Mouse (Mus musculus): ENCODE measurements around the gene Pkhd1. TPM values are rescaled to one million over a fixed set of nuclear protein-coding genes. Genes with fewer than 3 reads are reported as not detected.
"Not testable (repeated sequence)": the region's sequence is repeated elsewhere in the genome, so short reads cannot be mapped to it uniquely, and the experiment has no call there.

Pkhd1 gene
- polyA plus RNA-seq, 1 experiment from 2014 or later: 0.10 TPM

GRCm38 (mm10) chr1:20301631-20302030 lies 316.2 kb downstream of the Pkhd1 start:
- ATAC-seq: no peak
- Histone ChIP-seq H3K4me3 (ENCODE audit: low read depth, low read length) (no peak overlapping the region), H3K9ac (ENCODE audit: low read depth, low read length) (no peak overlapping the region), H3K27me3 (ENCODE audit: control insufficient read depth, insufficient read depth, low read depth, low read length) (no peaks in the 10 kb centered on the region; the same call in 1 of the 2 replicates), H3K4me1 (ENCODE audit: control insufficient read depth, insufficient read depth, low read length) (peaks cover 11% of the 10 kb centered on the region), H3K9me3 (replicated peaks; ENCODE audit: control insufficient read depth, low read length, poor library complexity, severe bottlenecking) (no peaks in the 10 kb centered on the region), H3K36me3 (ENCODE audit: control insufficient read depth, insufficient read depth, low read length) (no peaks in the 10 kb centered on the region), H3K27ac (ENCODE audit: low read length) (no peak overlapping the region), H3K4me2 (ENCODE audit: low read length) (no peak overlapping the region)
- 49% methylated on average over 3 of the region's 3 CpGs for WGBS

GRCm38 (mm10) chr1:20288696-20289095 lies 329.2 kb downstream of the Pkhd1 start:
- Histone ChIP-seq H3K4me3 (ENCODE audit: low read depth, low read length) (no peak overlapping the region), H3K9me3 (replicated peaks; ENCODE audit: control insufficient read depth, low read length, poor library complexity, severe bottlenecking) (no peaks in the 10 kb centered on the region), H3K27ac (ENCODE audit: low read length) (no peak overlapping the region), H3K9ac (ENCODE audit: low read depth, low read length) (no peak overlapping the region), H3K4me1 (ENCODE audit: control insufficient read depth, insufficient read depth, low read length) (no peaks in the 10 kb centered on the region), H3K4me2 (ENCODE audit: low read length) (no peak overlapping the region), H3K27me3 (ENCODE audit: control insufficient read depth, insufficient read depth, low read depth, low read length) (no peaks in the 10 kb centered on the region), H3K36me3 (ENCODE audit: control insufficient read depth, insufficient read depth, low read length) (no peaks in the 10 kb centered on the region)
- 63% methylated on average over 1 of the region's 1 CpGs for WGBS
- no peak for ATAC-seq

GRCm38 (mm10) chr1:20260403-20260802 lies 357.5 kb downstream of the Pkhd1 start:
- no peak overlapping the region for H3K4me2 ChIP-seq (ENCODE audit: low read length)
- H3K27ac ChIP-seq (ENCODE audit: low read length): no peak overlapping the region
- no peak overlapping the region for H3K9ac ChIP-seq (ENCODE audit: low read depth, low read length)
- WGBS: 69% methylated on average over 5 of the region's 5 CpGs
- H3K9me3 ChIP-seq (replicated peaks; ENCODE audit: control insufficient read depth, low read length, poor library complexity, severe bottlenecking): no peaks in the 10 kb centered on the region
- no peak for ATAC-seq
- no peaks in the 10 kb centered on the region for H3K36me3 ChIP-seq (ENCODE audit: control insufficient read depth, insufficient read depth, low read length)
- no peaks in the 10 kb centered on the region for H3K27me3 ChIP-seq (ENCODE audit: control insufficient read depth, insufficient read depth, low read depth, low read length)
- no peak overlapping the region for H3K4me3 ChIP-seq (ENCODE audit: low read depth, low read length)
- no peaks in the 10 kb centered on the region for H3K4me1 ChIP-seq (ENCODE audit: control insufficient read depth, insufficient read depth, low read length)

GRCm38 (mm10) chr1:20248169-20248568 lies 369.7 kb downstream of the Pkhd1 start:
- Histone ChIP-seq H3K9ac (ENCODE audit: low read depth, low read length) (no peak overlapping the region), H3K9me3 (replicated peaks; ENCODE audit: control insufficient read depth, low read length, poor library complexity, severe bottlenecking) (no peaks in the 10 kb centered on the region), H3K27me3 (ENCODE audit: control insufficient read depth, insufficient read depth, low read depth, low read length) (no peaks in the 10 kb centered on the region), H3K4me2 (ENCODE audit: low read length) (no peak overlapping the region), H3K4me1 (ENCODE audit: control insufficient read depth, insufficient read depth, low read length) (no peaks in the 10 kb centered on the region), H3K27ac (ENCODE audit: low read length) (no peak overlapping the region), H3K36me3 (ENCODE audit: control insufficient read depth, insufficient read depth, low read length) (no peaks in the 10 kb centered on the region), H3K4me3 (ENCODE audit: low read depth, low read length) (no peak overlapping the region)
- ATAC-seq: no peak
- WGBS: 78% methylated on average over 2 of the region's 2 CpGs

GRCm38 (mm10) chr1:20216681-20217080 lies 401.2 kb downstream of the Pkhd1 start:
- H3K27me3 ChIP-seq (ENCODE audit: control insufficient read depth, insufficient read depth, low read depth, low read length): no peaks in the 10 kb centered on the region
- H3K9me3 ChIP-seq (replicated peaks; ENCODE audit: control insufficient read depth, low read length, poor library complexity, severe bottlenecking): no peaks in the 10 kb centered on the region
- no peak overlapping the region for H3K27ac ChIP-seq (ENCODE audit: low read length)
- H3K4me3 ChIP-seq (ENCODE audit: low read depth, low read length): no peak overlapping the region
- ATAC-seq: no peak
- no peaks in the 10 kb centered on the region for H3K36me3 ChIP-seq (ENCODE audit: control insufficient read depth, insufficient read depth, low read length)
- no peak overlapping the region for H3K9ac ChIP-seq (ENCODE audit: low read depth, low read length)
- no peaks in the 10 kb centered on the region for H3K4me1 ChIP-seq (ENCODE audit: control insufficient read depth, insufficient read depth, low read length)
- 88% methylated on average over 1 of the region's 1 CpGs for WGBS
- H3K4me2 ChIP-seq (ENCODE audit: low read length): no peak overlapping the region

- no peak overlapping the region for H3K27ac ChIP-seq (ENCODE audit: low read length)
- peak overlapping the region; percentile 40 for H3K4me2 ChIP-seq (ENCODE audit: low read length)
- H3K4me1 ChIP-seq (ENCODE audit: control insufficient read depth, insufficient read depth, low read length): peaks cover 4% of the 10 kb centered on the region
- no peaks in the 10 kb centered on the region for H3K9me3 ChIP-seq (replicated peaks; ENCODE audit: control insufficient read depth, low read length, poor library complexity, severe bottlenecking)
- 18% methylated on average over 9 of the region's 9 CpGs for WGBS
- no peaks in the 10 kb centered on the region for H3K27me3 ChIP-seq (ENCODE audit: control insufficient read depth, insufficient read depth, low read depth, low read length)
- H3K4me3 ChIP-seq (ENCODE audit: low read depth, low read length): no peak overlapping the region; the same call in 1 of the 2 replicates
- H3K9ac ChIP-seq (ENCODE audit: low read depth, low read length): no peak overlapping the region
- no peaks in the 10 kb centered on the region for H3K36me3 ChIP-seq (ENCODE audit: control insufficient read depth, insufficient read depth, low read length)
- ATAC-seq: 0 out of 2 replicates have a peak, but pooled peaks have one; percentile 45
Measured at GRCm38 (mm10) chr1:20190444-20190843, 427.4 kb downstream of the Pkhd1 start.

- H3K4me1 ChIP-seq (ENCODE audit: control insufficient read depth, insufficient read depth, low read length): no peaks in the 10 kb centered on the region
- H3K36me3 ChIP-seq (ENCODE audit: control insufficient read depth, insufficient read depth, low read length): no peaks in the 10 kb centered on the region
- H3K9me3 ChIP-seq (replicated peaks; ENCODE audit: control insufficient read depth, low read length, poor library complexity, severe bottlenecking): no peaks in the 10 kb centered on the region
- WGBS: 30% methylated on average over 8 of the region's 8 CpGs
- H3K4me3 ChIP-seq (ENCODE audit: low read depth, low read length): no peak overlapping the region
- no peak overlapping the region for H3K4me2 ChIP-seq (ENCODE audit: low read length)
- ATAC-seq: no peak
- no peak overlapping the region for H3K27ac ChIP-seq (ENCODE audit: low read length)
- H3K9ac ChIP-seq (ENCODE audit: low read depth, low read length): no peak overlapping the region
- H3K27me3 ChIP-seq (ENCODE audit: control insufficient read depth, insufficient read depth, low read depth, low read length): no peaks in the 10 kb centered on the region
Measured at GRCm38 (mm10) chr1:20180157-20180556, 437.7 kb downstream of the Pkhd1 start.

GRCm38 (mm10) chr1:20171199-20171598 lies 446.7 kb downstream of the Pkhd1 start:
- WGBS: 84% methylated on average over 4 of the region's 4 CpGs
- ATAC-seq: no peak
- no peak overlapping the region for H3K4me3 ChIP-seq (ENCODE audit: low read depth, low read length)

GRCm38 (mm10) chr1:20150627-20151026 lies 467.2 kb downstream of the Pkhd1 start:
- not testable (repeated sequence) for H3K4me1 ChIP-seq (ENCODE audit: control insufficient read depth, insufficient read depth, low read length); ATAC-seq; H3K27ac ChIP-seq (ENCODE audit: low read length); H3K36me3 ChIP-seq (ENCODE audit: control insufficient read depth, insufficient read depth, low read length); H3K4me3 ChIP-seq (ENCODE audit: low read depth, low read length); H3K9ac ChIP-seq (ENCODE audit: low read depth, low read length); H3K27me3 ChIP-seq (ENCODE audit: control insufficient read depth, insufficient read depth, low read depth, low read length); H3K4me2 ChIP-seq (ENCODE audit: low read length); H3K9me3 ChIP-seq (replicated peaks; ENCODE audit: control insufficient read depth, low read length, poor library complexity, severe bottlenecking)
- WGBS: 87% methylated on average over 4 of the region's 4 CpGs

More at GRCm38 (mm10) chr1:20171199-20171598, 446.7 kb downstream of the Pkhd1 start:
- H3K36me3 ChIP-seq (ENCODE audit: control insufficient read depth, insufficient read depth, low read length): no peaks in the 10 kb centered on the region
- no peaks in the 10 kb centered on the region for H3K4me1 ChIP-seq (ENCODE audit: control insufficient read depth, insufficient read depth, low read length)
- H3K27ac ChIP-seq (ENCODE audit: low read length): no peak overlapping the region
- no peak overlapping the region for H3K9ac ChIP-seq (ENCODE audit: low read depth, low read length)
- no peaks in the 10 kb centered on the region for H3K9me3 ChIP-seq (replicated peaks; ENCODE audit: control insufficient read depth, low read length, poor library complexity, severe bottlenecking)
- H3K4me2 ChIP-seq (ENCODE audit: low read length): no peak overlapping the region
- no peaks in the 10 kb centered on the region for H3K27me3 ChIP-seq (ENCODE audit: control insufficient read depth, insufficient read depth, low read depth, low read length)

Data from midbrain, embryonic 16.5 days (tissue).